Mouse (Mus musculus): ENCODE results near the gene Mcrip2. TPM values are rescaled to one million over a fixed set of nuclear protein-coding genes. Genes with fewer than 3 reads are reported as not detected.
A peak's percentile ranks its signal among the peaks of the same experiment; 100 is the strongest.

Mcrip2 gene
- total and polyA plus RNA-seq, 2 experiments from 2014 or later: 10.3 to 32.5 TPM

DNA sequence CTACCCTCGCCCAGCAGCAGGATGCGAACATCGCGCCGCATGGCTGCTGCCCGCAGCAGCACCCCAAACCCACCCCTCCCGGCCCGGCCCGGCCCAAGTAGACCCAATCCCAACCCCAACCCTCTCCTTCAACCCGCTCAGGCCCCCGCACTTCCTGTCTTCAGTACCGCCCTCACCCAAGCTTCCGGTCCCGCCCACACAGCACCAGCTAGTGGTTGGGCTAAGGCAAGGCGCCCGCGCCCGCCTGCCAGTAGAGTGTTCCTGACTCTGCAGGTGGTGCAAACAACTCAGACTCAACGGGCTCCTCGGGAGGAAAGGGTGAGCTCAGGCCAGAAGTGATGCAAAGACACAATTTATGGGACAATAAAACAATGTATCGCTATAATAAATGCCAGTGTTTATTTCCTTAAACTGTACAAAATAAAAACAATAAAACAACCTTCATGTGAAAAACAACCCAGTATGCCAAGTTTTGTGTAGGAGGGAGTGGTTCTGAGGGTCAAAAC lies 24.1 kb downstream of the Mcrip2 start, which contains the start of gene Rhot2:
Gene Rhot2, minus strand, starts transcription at position 456 of the 506 bp plus-strand sequence.
- no peaks in the 10 kb centered on the region for H3K27me3 ChIP-seq (ENCODE audit: insufficient read depth, low read length)
- H3K4me2 ChIP-seq (ENCODE audit: low read depth): peak within 1 kb of the TSS; percentile 96
- H3K27ac ChIP-seq (ENCODE audit: low read depth, low read length): peak within 1 kb of the TSS; percentile 77
- ATAC-seq: peak; percentile 100
- DNase-seq: peak; percentile 93
- H3K36me3 ChIP-seq (ENCODE audit: insufficient read depth): peaks cover 41% of the 10 kb centered on the region
- peak within 1 kb of the TSS; percentile 85 for H3K4me3 ChIP-seq (ENCODE audit: low read depth, low read length)
- under 1% methylated on average over 19 of the region's 21 CpGs for WGBS
- TF ChIP-seq CTCF (IDR thresholded peaks at IDR 0.05; ENCODE audit: low read depth): peak; percentile 84
- H3K9ac ChIP-seq: peak within 1 kb of the TSS; percentile 80
- no peaks in the 10 kb centered on the region for H3K9me3 ChIP-seq (ENCODE audit: low read length)
- H3K4me1 ChIP-seq (ENCODE audit: insufficient read depth): peaks cover 8% of the 10 kb centered on the region; the same call in 1 of the 2 replicates

DNA sequence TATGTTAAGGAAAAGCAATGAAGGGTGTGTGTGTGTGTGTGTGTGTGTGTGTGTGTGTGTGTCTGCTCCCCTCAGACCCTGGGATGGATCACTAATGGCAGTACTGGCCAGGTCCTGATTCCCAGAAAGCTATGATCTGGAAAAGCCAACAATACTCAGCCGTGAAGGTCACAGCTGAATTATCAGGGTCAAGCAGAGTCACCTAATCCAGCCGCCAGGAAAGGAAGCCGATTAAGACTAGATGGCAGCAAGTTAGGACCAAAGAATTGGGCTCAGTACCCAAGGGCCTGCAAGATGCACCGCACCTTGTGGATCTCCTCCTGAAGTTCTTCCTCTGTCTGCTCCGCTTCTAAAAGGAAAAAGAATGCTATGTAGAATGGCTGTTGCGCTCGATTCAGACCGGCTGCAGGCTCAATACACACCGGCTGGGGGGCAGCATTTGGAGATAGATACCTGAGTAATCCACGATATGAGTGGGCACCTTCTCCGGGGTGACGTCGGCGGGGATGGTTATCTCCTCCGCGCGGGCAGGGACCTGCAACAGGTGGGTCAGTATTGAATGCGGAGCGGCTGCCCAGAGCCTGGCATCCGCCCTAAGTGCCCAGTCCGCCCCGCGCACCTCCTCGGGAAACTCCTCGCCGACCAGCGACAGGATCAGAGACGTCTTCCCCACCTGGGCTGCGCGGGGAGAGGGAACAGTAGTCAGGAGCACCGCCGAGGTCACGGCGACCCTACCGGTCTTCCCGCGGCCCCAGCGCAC lies 24.7 kb downstream of the Mcrip2 start:
- DNase-seq (no peak), ATAC-seq (peak; percentile 54)
- 4% methylated on average over 38 of the region's 38 CpGs for WGBS
- peaks cover 8% of the 10 kb centered on the region; the same call in 1 of the 2 replicates for H3K4me1 ChIP-seq (ENCODE audit: insufficient read depth)
- H3K9ac ChIP-seq: peak overlapping the region; percentile 80
- peak overlapping the region; percentile 77 for H3K27ac ChIP-seq (ENCODE audit: low read depth, low read length)
- no peaks in the 10 kb centered on the region for H3K27me3 ChIP-seq (ENCODE audit: insufficient read depth, low read length)
- H3K4me2 ChIP-seq (ENCODE audit: low read depth): peak overlapping the region; percentile 96
- no peaks in the 10 kb centered on the region for H3K9me3 ChIP-seq (ENCODE audit: low read length)
- 0 out of 2 replicates have a peak, but pooled peaks have one; percentile 1 for TF ChIP-seq CTCF (IDR thresholded peaks at IDR 0.05; ENCODE audit: low read depth)
- peaks cover 47% of the 10 kb centered on the region for H3K36me3 ChIP-seq (ENCODE audit: insufficient read depth)
- H3K4me3 ChIP-seq (ENCODE audit: low read depth, low read length): peak overlapping the region; percentile 85

DNA sequence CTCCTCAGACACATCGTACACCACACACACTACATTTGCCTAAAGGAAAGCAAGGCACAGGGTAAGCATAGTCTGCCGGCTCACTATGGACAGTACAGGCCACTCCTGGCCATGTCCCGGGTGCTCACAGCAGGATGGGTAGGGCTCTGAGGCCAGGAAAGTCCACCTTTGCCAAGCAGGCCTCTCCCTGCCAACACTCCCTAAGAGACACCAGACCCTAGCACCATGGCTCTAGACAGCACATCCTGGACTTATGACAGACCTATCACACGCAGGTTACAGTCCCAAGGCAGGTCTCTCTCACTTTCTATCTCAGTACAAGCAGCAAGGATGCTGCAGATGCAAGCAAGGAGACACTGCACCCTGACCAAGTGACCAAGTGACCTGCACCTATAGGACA lies 25.4 kb downstream of the Mcrip2 start:
- no peak overlapping the region for H3K27ac ChIP-seq (ENCODE audit: low read depth, low read length)
- no peaks in the 10 kb centered on the region for H3K27me3 ChIP-seq (ENCODE audit: insufficient read depth, low read length)
- H3K9ac ChIP-seq: peak overlapping the region; percentile 80; the same call in 1 of the 2 replicates
- DNase-seq (no peak), ATAC-seq (no peak)
- WGBS: 92% methylated on average over 4 of the region's 4 CpGs
- no peaks in the 10 kb centered on the region for H3K9me3 ChIP-seq (ENCODE audit: low read length)
- H3K4me3 ChIP-seq (ENCODE audit: low read depth, low read length): no peak overlapping the region
- H3K4me1 ChIP-seq (ENCODE audit: insufficient read depth): peaks cover 8% of the 10 kb centered on the region; the same call in 1 of the 2 replicates
- H3K4me2 ChIP-seq (ENCODE audit: low read depth): peak overlapping the region; percentile 96
- peaks cover 42% of the 10 kb centered on the region for H3K36me3 ChIP-seq (ENCODE audit: insufficient read depth)
- TF ChIP-seq CTCF (IDR thresholded peaks at IDR 0.05; ENCODE audit: low read depth): no peak

DNA sequence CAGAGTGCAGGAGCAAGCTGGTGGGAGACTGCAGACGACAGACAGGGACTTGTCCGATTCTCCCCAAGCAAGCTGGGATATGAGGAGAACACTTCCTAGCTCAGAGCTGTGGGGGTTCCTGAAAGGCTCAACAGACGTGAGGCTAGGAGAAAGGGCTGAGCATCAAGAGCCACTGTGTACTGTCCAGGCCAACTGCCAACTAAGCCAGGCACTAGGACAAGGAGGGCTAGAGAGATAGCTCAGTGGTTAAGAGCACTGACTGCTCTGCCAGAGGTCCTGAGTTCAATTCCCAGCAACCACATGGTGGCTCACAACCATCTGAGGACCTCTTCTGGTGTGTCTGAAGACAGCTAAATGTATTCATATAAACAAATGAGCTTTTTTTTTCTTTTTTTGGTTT lies 26.1 kb downstream of the Mcrip2 start:
- DNase-seq (no peak), ATAC-seq (no peak)
- no peaks in the 10 kb centered on the region for H3K9me3 ChIP-seq (ENCODE audit: low read length)
- H3K4me2 ChIP-seq (ENCODE audit: low read depth): no peak overlapping the region
- H3K9ac ChIP-seq: no peak overlapping the region
- WGBS: 81% methylated on average over 3 of the region's 3 CpGs
- H3K36me3 ChIP-seq (ENCODE audit: insufficient read depth): peaks cover 38% of the 10 kb centered on the region
- H3K27me3 ChIP-seq (ENCODE audit: insufficient read depth, low read length): no peaks in the 10 kb centered on the region
- H3K27ac ChIP-seq (ENCODE audit: low read depth, low read length): no peak overlapping the region
- no peak overlapping the region for H3K4me3 ChIP-seq (ENCODE audit: low read depth, low read length)
- peaks cover 14% of the 10 kb centered on the region for H3K4me1 ChIP-seq (ENCODE audit: insufficient read depth)
- TF ChIP-seq CTCF (IDR thresholded peaks at IDR 0.05; ENCODE audit: low read depth): no peak

DNA sequence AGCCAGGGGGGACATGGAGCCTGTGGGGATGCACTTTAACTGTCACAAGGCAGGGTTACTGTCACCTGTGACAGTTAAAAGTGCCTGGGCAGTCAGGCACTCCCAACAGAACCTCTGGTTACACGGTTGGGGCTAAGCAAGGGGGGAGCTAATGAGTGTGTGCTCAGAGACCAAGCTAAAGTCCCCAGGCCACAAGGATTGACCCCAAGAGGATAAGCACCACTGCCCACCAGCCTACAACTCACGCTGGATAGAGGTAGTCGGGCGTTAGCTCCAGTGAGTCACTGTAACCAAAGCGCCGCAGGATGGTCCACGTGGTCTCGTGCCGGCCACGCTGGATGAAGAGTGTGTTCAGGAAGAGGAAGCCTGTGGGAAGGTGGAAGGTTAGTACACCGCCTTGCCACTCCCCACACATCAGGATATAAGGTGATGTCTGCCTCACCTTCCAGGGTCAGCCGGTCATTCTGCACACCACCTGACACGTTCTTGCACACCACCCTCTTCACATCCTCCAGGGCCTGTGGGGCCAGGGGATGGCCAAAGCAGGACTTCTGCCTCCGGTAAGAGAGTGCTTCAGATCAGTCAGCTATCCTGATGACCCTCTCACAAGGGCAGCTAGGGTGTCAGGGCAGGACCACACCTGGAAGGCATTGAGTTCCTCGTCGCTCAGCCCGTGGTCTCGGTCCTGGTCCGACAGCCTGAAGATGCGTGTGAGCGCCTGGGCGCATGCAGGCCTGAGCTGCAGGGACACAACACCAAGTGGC lies 27.3 kb downstream of the Mcrip2 start, which contains the start of gene Gm20683:
Gene Gm20683, minus strand, starts transcription at position 647 of the 764 bp plus-strand sequence.
- Histone ChIP-seq H3K9ac (no peak within 1 kb of the TSS), H3K4me3 (ENCODE audit: low read depth, low read length) (no peak within 1 kb of the TSS), H3K27ac (ENCODE audit: low read depth, low read length) (no peak within 1 kb of the TSS), H3K4me2 (ENCODE audit: low read depth) (no peak within 1 kb of the TSS), H3K36me3 (ENCODE audit: insufficient read depth) (peaks cover 38% of the 10 kb centered on the region), H3K27me3 (ENCODE audit: insufficient read depth, low read length) (no peaks in the 10 kb centered on the region), H3K9me3 (ENCODE audit: low read length) (no peaks in the 10 kb centered on the region), H3K4me1 (ENCODE audit: insufficient read depth) (peaks cover 22% of the 10 kb centered on the region)
- 96% methylated on average over 22 of the region's 22 CpGs for WGBS
- ATAC-seq: no peak
- DNase-seq: no peak
- TF ChIP-seq CTCF (IDR thresholded peaks at IDR 0.05; ENCODE audit: low read depth): no peak

DNA sequence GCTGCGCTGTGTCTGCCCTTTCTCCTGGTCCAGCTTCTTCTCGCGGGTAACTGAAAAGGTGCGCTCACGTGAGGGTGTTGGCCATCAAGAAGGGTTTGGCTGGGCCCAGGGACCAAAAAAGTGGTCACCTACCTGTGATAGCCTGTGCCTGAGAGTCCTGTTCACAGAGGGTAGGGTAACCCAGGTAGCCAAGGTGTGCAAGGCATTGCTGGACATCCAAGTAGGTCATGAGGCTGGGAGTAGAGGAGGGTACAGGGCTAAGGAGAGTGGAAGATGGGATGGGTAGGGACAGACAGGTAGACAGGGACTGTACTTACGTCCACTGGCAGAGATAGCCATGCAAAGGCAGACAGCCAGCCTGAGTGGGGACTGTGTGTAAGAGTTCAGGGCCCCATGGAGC lies 28.0 kb downstream of the Mcrip2 start:
- no peak overlapping the region for H3K9ac ChIP-seq
- no peak overlapping the region for H3K4me2 ChIP-seq (ENCODE audit: low read depth)
- H3K27ac ChIP-seq (ENCODE audit: low read depth, low read length): no peak overlapping the region
- H3K4me3 ChIP-seq (ENCODE audit: low read depth, low read length): no peak overlapping the region
- no peak for TF ChIP-seq CTCF (IDR thresholded peaks at IDR 0.05; ENCODE audit: low read depth)
- H3K27me3 ChIP-seq (ENCODE audit: insufficient read depth, low read length): no peaks in the 10 kb centered on the region
- ATAC-seq (no peak), DNase-seq (no peak)
- no peaks in the 10 kb centered on the region for H3K9me3 ChIP-seq (ENCODE audit: low read length)
- H3K36me3 ChIP-seq (ENCODE audit: insufficient read depth): peaks cover 38% of the 10 kb centered on the region
- WGBS: 95% methylated on average over 6 of the region's 6 CpGs
- H3K4me1 ChIP-seq (ENCODE audit: insufficient read depth): peaks cover 28% of the 10 kb centered on the region
